Mouse (Mus musculus) erythroblast, embryonic 14.5 days (primary cell): ENCODE data around the gene Gk.

Experiments
- GATA1 ChIP-seq: IDR thresholded peaks from 2 replicates; pipeline ENCODE4 v1.6.1; 2012; ENCODE audit warnings: low read length, inconsistent platforms, mixed read lengths
- TAL1 ChIP-seq: IDR thresholded peaks from 3 replicates; pipeline ENCODE4 v1.6.1; 2012; ENCODE audit warnings: low read length, inconsistent platforms, mixed read lengths

- TF ChIP-seq GATA1 = no peak
- no peak for TF ChIP-seq TAL1
Measured at GRCm38 (mm10) chrX:85777141-85777540, 522 bp upstream of the Gk start.
